8 mouse cellular contexts compared by ENCODE assay signal in genomic region chr15:94542567-94543408, GRCm38 (mm10). TPM values are rescaled to one million over a fixed set of nuclear protein-coding genes. Genes with fewer than 3 reads are reported as not detected.
A peak's percentile ranks its signal among the peaks of the same experiment; 100 is the strongest.
DNase-seq lines count a peak whose midpoint lies in the region; ATAC-seq lines count a peak whose summit lies in the region.

No protein-coding gene starts in this region.

- H3K4me2 ChIP-seq in lung, embryonic 16.5 days (ENCODE audit: low read depth, low read length): peak overlapping the region; percentile 85
- H3K4me2 ChIP-seq in forebrain, embryonic 11.5 days (ENCODE audit: low read depth, low read length, severe bottlenecking): peak overlapping the region; percentile 73
- H3K4me2 ChIP-seq in limb, embryonic 15.5 days: peak overlapping the region; percentile 79
- peak overlapping the region; percentile 83 for H3K4me2 ChIP-seq in stomach, embryonic 14.5 days (replicated peaks; ENCODE audit: low read depth, low read length)

- H3K9me3 ChIP-seq in lung, embryonic 16.5 days (ENCODE audit: control insufficient read depth, low read length): no peaks in the 10 kb centered on the region
- H3K9me3 ChIP-seq in forebrain, embryonic 11.5 days (ENCODE audit: control insufficient read depth, low read length): no peaks in the 10 kb centered on the region
- no peaks in the 10 kb centered on the region for H3K9me3 ChIP-seq in limb, embryonic 15.5 days
- no peaks in the 10 kb centered on the region for H3K9me3 ChIP-seq in stomach, embryonic 14.5 days (ENCODE audit: control insufficient read depth, low read depth, low read length)

- H3K27me3 ChIP-seq in lung, embryonic 16.5 days (ENCODE audit: control insufficient read depth, insufficient read depth, low read depth, low read length): no peaks in the 10 kb centered on the region
- H3K27me3 ChIP-seq in forebrain, embryonic 11.5 days (ENCODE audit: control insufficient read depth, insufficient read depth, low read length): no peaks in the 10 kb centered on the region
- H3K27me3 ChIP-seq in limb, embryonic 15.5 days: no peaks in the 10 kb centered on the region
- H3K27me3 ChIP-seq in stomach, embryonic 14.5 days (ENCODE audit: control insufficient read depth, insufficient read depth, low read length): no peaks in the 10 kb centered on the region

- no peak for DNase-seq in lung, adult 18-20 months
- no peak for DNase-seq in forebrain, embryonic 11.5 days (ENCODE audit: low spot score)
- no peak for DNase-seq in urinary bladder, adult 2 months (ENCODE audit: low spot score)
- no peak for DNase-seq in cerebellum, adult 8-10 months
- DNase-seq in adrenal gland, postnatal 4 days (ENCODE audit: low spot score in 2 of 2): no peak

- 0 out of 2 replicates have a peak, but pooled peaks cover 2% of the 10 kb centered on the region for H3K36me3 ChIP-seq in lung, embryonic 16.5 days (ENCODE audit: control insufficient read depth, insufficient read depth, low read length)
- H3K36me3 ChIP-seq in forebrain, embryonic 11.5 days (ENCODE audit: control insufficient read depth, insufficient read depth, low read length): no peaks in the 10 kb centered on the region
- 0 out of 2 replicates have a peak, but pooled peaks cover 3% of the 10 kb centered on the region for H3K36me3 ChIP-seq in limb, embryonic 15.5 days
- H3K36me3 ChIP-seq in stomach, embryonic 14.5 days (ENCODE audit: control insufficient read depth, insufficient read depth, low read length): no peaks in the 10 kb centered on the region

- H3K27ac ChIP-seq in lung, embryonic 16.5 days (ENCODE audit: low read length): no peak overlapping the region
- no peak overlapping the region for H3K27ac ChIP-seq in forebrain, embryonic 11.5 days (ENCODE audit: low read depth, low read length)
- H3K27ac ChIP-seq in limb, embryonic 15.5 days: peak overlapping the region; percentile 59; the same call in 1 of the 2 replicates
- no peak overlapping the region; the same call in 1 of the 2 replicates for H3K27ac ChIP-seq in stomach, embryonic 14.5 days (ENCODE audit: low read length)

- H3K9ac ChIP-seq in lung, embryonic 16.5 days (ENCODE audit: low read length): peak overlapping the region; percentile 82
- H3K9ac ChIP-seq in forebrain, embryonic 11.5 days (ENCODE audit: low read length): peak overlapping the region; percentile 68
- peak overlapping the region; percentile 63 for H3K9ac ChIP-seq in limb, embryonic 15.5 days
- H3K9ac ChIP-seq in stomach, embryonic 14.5 days (replicated peaks; ENCODE audit: low read depth, low read length): peak overlapping the region; percentile 65

- peak overlapping the region; percentile 84 for H3K4me3 ChIP-seq in lung, embryonic 16.5 days (ENCODE audit: low read length)
- peak overlapping the region; percentile 73 for H3K4me3 ChIP-seq in forebrain, embryonic 11.5 days (ENCODE audit: low read depth, low read length)
- H3K4me3 ChIP-seq in limb, embryonic 15.5 days: peak overlapping the region; percentile 74
- H3K4me3 ChIP-seq in stomach, embryonic 14.5 days (ENCODE audit: low read depth, low read length): peak overlapping the region; percentile 83

- ATAC-seq in lung, embryonic 16.5 days (ENCODE audit: low read depth): peak; percentile 85
- peak; percentile 87 for ATAC-seq in forebrain, embryonic 11.5 days (replicated peaks; ENCODE audit: low FRiP score)
- peak; percentile 70 for ATAC-seq in limb, embryonic 15.5 days (ENCODE audit: insufficient number of reproducible peaks, low FRiP score, low TSS enrichment, low read depth)
- ATAC-seq in stomach, embryonic 14.5 days (ENCODE audit: insufficient number of reproducible peaks, insufficient read depth, low FRiP score, low read depth): peak; percentile 83

- peaks cover 4% of the 10 kb centered on the region for H3K4me1 ChIP-seq in lung, embryonic 16.5 days (replicated peaks; ENCODE audit: control insufficient read depth, insufficient read depth, low read length)
- H3K4me1 ChIP-seq in forebrain, embryonic 11.5 days (replicated peaks; ENCODE audit: control insufficient read depth, insufficient read depth, low read length): no peaks in the 10 kb centered on the region
- H3K4me1 ChIP-seq in limb, embryonic 15.5 days: peaks cover 4% of the 10 kb centered on the region
- no peaks in the 10 kb centered on the region for H3K4me1 ChIP-seq in stomach, embryonic 14.5 days (ENCODE audit: control insufficient read depth, insufficient read depth, low read length)

- WGBS in lung, embryonic 16.5 days: 4% methylated on average over 22 of the region's 22 CpGs
- 13% methylated on average over 22 of the region's 22 CpGs for WGBS in forebrain, embryonic 11.5 days
- 10% methylated on average over 20 of the region's 22 CpGs for WGBS in limb, embryonic 15.5 days
- 9% methylated on average over 20 of the region's 22 CpGs for WGBS in stomach, embryonic 14.5 days

RNA-seq across cellular contexts. Expression of gene Pus7l, which starts 0.6 kb away (rescaled TPM):
- polyA plus RNA-seq in lung, embryonic 16.5 days (2015; fragmentation: Nextera tagmentation; extraction: Ambion mirVana): 6.1 and 7.1 TPM in 2 replicates
- 9.4 and 9.7 TPM in 2 replicates for polyA plus RNA-seq in forebrain, embryonic 11.5 days (2014; fragmentation: Nextera tagmentation; extraction: Ambion mirVana)
- 8.9 and 9.7 TPM in 2 replicates for polyA plus RNA-seq in limb, embryonic 15.5 days (2015; fragmentation: Nextera tagmentation; extraction: Ambion mirVana)
- 8.9 and 11.0 TPM in 2 replicates for polyA plus RNA-seq in stomach, embryonic 14.5 days (2014; fragmentation: Nextera tagmentation; extraction: Ambion mirVana)
- 4.2 and 5.0 TPM in 2 replicates for polyA plus RNA-seq in urinary bladder, adult 2 months (2012; rRNA removed)
- 1 to 10 TPM; 6.1 to 6.7 TPM for total RNA-seq in adrenal gland, postnatal 4 days (2021)

RNA-seq across cellular contexts. Expression of gene Irak4, which starts 0.7 kb away (rescaled TPM):
- polyA plus RNA-seq in lung, embryonic 16.5 days (2015; fragmentation: Nextera tagmentation; extraction: Ambion mirVana): 9.2 and 9.8 TPM in 2 replicates
- polyA plus RNA-seq in forebrain, embryonic 11.5 days (2014; fragmentation: Nextera tagmentation; extraction: Ambion mirVana): 2.9 and 3.8 TPM in 2 replicates
- polyA plus RNA-seq in limb, embryonic 15.5 days (2015; fragmentation: Nextera tagmentation; extraction: Ambion mirVana): 9.7 TPM in 2 replicates
- polyA plus RNA-seq in stomach, embryonic 14.5 days (2014; fragmentation: Nextera tagmentation; extraction: Ambion mirVana): 7.0 and 10.3 TPM in 2 replicates
- polyA plus RNA-seq in urinary bladder, adult 2 months (2012; rRNA removed): 13.6 and 14.2 TPM in 2 replicates
- total RNA-seq in adrenal gland, postnatal 4 days (2021): 10 to 100 TPM; 14.6 to 14.9 TPM

RNA-seq across cellular contexts. Expression of gene Twf1, which starts 46.9 kb away (rescaled TPM):
- 79.6 and 83.1 TPM in 2 replicates for polyA plus RNA-seq in lung, embryonic 16.5 days (2015; fragmentation: Nextera tagmentation; extraction: Ambion mirVana)
- 101 and 108 TPM in 2 replicates for polyA plus RNA-seq in forebrain, embryonic 11.5 days (2014; fragmentation: Nextera tagmentation; extraction: Ambion mirVana)
- 87.4 and 88.8 TPM in 2 replicates for polyA plus RNA-seq in limb, embryonic 15.5 days (2015; fragmentation: Nextera tagmentation; extraction: Ambion mirVana)
- 92.3 and 95.5 TPM in 2 replicates for polyA plus RNA-seq in stomach, embryonic 14.5 days (2014; fragmentation: Nextera tagmentation; extraction: Ambion mirVana)
- 83.6 and 92.9 TPM in 2 replicates for polyA plus RNA-seq in urinary bladder, adult 2 months (2012; rRNA removed)
- total RNA-seq in adrenal gland, postnatal 4 days (2021): 10 to 100 TPM; 74.1 to 83.6 TPM
